Mouse (Mus musculus): ENCODE results near the gene Tcaim.
A peak's percentile ranks its signal among the peaks of the same experiment; 100 is the strongest.
"Not testable (repeated sequence)": the region's sequence is repeated elsewhere in the genome, so short reads cannot be mapped to it uniquely, and the experiment has no call there.

Gene Tcaim

DNA sequence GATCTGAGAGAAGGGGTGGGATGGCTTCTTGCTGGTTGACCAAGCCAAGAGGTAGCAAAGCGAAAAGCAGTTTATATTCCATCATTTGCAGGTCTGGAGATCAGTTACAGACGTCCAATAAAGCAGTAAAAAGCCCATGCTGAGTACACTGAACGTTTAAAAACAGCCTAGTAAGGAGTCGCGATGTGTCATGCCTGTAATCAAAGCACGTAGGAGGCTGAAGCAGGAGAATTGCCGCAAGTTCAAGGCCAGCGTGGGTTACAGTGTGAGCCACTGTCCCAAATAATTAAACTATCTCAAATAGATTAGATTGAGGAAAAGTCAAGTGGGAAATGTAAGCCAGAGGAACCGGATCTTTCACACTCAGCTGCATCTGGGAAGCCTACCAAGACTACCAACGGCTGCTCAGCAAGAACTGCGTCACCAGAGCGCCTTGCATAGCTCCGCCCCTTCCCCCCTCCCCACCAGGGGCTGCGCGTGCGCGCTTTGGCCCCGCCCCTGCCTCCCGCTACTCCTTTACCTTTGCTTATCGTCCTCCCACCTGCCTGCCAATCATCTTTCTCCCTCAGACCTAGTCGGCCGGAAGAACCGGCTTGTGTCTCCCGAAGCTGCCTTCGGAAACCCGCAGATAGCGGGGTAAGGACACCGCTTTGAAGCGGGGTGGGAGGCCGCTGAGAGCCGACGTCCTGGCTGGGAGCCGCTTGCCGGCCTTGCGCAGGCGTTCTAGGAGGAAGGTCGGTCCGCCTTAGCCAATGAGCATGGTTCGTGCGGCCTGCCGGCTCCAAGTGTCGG is at the start of gene Tcaim:
TSS of gene Tcaim (plus strand) at position 487 of the 792 bp plus-strand sequence.
- DNase-seq (ENCODE audit: extremely low spot score, low read depth, low spot score): peak; percentile 81

DNA sequence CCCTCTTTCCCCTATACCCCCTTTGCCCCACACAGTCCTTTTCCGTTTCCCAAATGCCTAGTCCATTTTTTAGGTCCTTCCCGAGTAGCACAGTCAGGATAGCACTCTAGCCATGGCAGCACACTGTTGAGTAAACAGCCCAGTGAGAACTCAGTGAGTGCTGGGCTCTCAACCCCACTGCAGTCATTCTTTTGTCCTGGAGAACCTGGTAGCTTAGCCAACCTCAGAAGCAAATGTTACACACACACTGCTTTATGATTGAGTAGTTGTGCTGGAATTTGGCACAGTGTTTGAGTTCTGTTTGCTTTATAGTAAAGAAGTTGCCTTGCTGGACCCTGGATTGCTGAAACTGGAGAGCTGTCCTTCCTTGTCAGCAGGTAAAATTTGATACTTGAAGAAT is 47.7 kb upstream of the Tcaim start:
- DNase-seq (ENCODE audit: extremely low spot score, low read depth, low spot score): no peak

DNA sequence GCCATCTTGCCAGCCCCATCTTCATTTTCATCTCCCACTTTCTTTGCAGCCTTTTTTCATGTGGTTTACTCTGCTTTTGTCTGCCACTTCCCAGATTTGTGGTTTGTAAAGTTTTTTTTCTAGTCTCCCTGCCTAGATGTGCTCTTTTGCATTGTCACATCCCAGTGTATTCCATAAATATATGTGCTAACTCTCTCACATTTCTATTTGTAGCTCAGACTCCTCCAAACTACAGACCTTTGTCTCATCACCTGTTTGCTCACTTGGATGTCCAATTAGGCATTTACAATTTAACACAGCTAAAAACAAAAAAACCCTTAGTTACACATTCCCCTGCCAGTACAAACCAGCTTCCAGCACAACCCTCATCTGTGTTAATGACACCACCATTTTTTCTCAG is 45.2 kb upstream of the Tcaim start:
- DNase-seq (ENCODE audit: extremely low spot score, low read depth, low spot score): no peak

DNA sequence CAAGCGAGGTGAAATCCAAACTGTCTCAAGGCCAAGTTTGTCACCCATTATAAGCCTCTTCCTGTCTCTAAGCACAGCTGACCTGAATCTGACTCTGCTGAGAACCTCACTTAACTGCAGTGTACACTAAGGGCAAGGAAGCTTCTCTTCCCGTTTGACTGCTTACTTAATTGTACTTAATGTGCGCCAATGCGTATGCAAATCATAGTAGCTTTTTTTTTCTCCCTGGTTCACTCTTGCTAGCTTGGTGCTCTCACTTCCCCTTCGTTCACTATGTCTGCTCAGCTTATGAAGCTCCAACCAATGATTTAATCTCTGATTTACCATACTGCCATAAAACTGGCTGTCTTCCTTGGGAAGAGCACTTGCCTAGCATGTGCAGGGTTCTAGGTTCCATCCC is 20.1 kb upstream of the Tcaim start:
- DNase-seq (ENCODE audit: extremely low spot score, low read depth, low spot score): no peak

DNA sequence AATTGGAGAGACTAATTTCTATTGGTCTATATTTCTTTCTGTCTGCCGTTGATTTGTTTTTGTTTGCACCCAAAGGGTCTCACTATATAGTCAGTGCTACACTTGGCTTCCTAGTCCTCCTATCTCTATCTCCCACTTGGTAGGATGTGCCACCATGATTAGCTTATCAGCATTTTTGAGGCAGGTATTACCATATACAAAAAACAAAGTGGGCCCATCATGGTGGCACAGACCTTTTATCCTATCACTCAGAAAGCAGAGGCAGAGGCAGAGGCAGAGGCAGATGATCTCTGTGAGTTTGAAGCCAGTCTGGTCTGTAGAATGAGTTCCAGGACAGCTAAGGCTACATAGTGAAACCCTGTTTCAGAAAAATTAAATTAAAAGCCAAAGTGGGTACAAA is 18.8 kb upstream of the Tcaim start:
- DNase-seq (ENCODE audit: extremely low spot score, low read depth, low spot score): no peak

DNA sequence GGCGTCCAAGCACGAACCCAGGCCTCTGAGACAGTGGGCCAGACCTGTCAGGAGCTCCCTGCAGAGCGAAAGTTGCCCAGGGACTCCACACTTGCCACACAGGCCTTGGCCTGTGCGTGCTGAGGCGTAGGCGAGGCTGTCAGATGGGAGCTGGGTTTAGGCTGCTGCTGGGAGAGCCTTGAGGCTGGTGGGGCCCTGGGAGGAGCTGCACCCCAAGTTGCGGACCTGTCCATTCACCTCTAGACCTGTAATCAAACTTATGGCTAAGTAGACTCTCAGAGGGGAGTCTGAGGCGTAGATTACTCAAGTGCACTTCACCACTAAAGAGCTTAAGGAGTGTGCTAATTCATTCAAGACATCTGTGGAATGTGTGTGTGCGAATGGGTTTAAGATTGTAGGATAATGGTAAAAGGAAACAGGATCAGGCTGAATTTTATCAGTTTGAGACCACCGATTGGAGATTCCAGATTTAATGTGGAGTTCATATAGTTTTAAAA is 554 bp downstream of the Tcaim start:
- DNase-seq (ENCODE audit: extremely low spot score, low read depth, low spot score): peak; percentile 1

DNA sequence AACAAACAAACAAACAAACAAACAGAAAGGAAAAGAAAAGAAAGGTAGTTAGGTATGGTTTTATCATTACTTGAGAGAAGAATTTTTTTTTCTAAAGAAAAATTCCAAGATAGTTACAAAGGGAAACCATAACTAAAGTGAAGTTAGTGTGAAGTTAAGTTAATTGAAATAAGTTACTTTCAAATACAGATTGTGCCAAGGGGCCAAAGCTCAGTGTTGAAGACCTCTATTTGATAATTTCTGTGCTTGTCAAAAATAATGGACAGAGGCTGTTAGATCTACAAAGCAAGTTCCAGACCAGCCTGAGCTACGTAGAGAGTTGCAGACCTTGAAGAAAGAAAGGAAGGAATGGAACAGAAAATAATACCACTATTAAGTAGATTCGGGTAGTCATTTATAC is 1.8 kb downstream of the Tcaim start:
- no peak for DNase-seq (ENCODE audit: extremely low spot score, low read depth, low spot score)

DNA sequence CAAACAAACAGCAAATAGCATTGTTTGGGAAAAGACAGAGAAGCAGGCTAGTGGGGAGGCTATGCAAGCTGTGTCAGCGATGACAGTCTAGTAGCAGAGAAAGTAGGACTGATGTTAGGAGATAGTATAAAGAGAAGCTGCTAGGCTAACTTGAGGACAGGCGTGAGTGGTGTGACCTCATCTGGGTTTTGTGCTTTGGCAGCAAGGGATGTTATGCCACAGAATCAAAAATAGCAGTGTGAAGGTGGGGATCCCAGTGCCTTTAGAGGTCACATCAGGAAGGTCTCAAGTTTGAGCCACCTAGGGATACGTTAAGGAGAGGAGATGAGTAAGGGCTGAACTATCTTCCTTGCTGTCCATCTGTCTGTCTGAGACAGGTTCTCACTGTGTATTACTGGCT is 4.9 kb downstream of the Tcaim start:
- DNase-seq (ENCODE audit: extremely low spot score, low read depth, low spot score): no peak

DNA sequence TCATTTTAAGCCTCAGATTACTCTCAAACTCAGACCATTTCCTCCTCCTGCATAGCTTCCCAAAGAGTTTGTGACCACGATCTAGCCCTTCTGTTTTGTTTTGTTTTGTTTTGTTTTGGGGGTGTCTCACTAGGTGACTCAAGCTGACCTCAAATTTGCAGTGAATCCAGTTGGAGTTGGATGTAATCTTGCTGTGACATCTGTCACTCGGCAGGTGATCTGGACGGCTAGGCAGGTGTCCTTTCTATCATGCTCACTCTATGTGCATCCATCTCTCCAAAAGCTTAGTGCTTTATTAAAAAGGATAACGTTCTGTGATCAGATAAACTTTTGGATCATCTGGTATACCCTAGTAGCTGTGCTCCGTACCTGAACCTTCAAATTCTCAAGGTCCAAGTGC is 7.0 kb downstream of the Tcaim start:
- DNase-seq (ENCODE audit: extremely low spot score, low read depth, low spot score): no peak

DNA sequence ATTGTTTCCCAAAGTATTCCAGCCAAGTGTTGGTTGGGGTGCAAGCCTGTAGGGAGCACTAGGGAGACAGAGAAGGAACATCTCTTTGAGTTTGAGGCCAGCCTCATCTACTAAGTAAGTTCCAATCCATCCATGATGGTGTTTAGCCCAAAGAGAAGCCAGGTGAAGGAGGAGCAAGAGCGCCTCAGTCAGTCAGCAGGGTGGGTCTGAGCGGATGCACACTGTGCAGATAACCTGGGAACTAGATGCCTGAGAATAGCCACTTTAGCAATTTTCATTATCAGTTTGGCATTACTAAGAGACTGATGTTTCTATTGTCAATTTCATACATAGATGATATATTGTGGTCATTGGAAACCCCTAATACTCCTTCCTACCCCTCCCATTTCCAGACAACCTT is 9.4 kb downstream of the Tcaim start:
- no peak for DNase-seq (ENCODE audit: extremely low spot score, low read depth, low spot score)

DNA sequence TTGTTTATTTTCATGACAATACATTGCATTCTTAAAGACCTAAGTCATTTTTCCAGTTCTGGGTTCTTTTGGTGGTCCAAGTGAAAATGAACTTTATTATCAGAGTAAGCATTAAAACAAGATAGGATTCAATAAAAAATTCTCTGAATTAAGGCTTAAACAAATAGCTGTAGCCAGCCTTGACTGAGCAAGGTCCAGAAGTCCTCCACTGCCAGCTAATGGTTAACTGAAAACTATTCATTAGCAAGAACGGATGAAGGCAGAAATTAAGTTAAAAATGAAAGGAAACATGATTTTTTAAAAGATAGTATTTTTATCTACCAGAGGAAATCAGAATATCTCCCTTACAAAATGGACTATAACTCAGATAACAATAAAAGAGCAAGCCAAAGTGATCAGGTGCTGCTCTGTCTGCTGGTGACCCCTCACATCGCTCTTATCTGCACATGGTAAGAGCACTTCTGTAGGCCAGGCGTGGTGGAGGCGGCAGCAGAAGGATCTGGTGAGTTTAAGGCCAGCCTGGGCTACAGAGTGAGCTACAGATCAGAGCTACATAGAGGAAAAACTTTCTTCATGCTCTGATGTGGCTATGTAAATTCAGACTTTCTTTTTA is 10.0 kb downstream of the Tcaim start:
- DNase-seq (ENCODE audit: extremely low spot score, low read depth, low spot score): no peak

DNA sequence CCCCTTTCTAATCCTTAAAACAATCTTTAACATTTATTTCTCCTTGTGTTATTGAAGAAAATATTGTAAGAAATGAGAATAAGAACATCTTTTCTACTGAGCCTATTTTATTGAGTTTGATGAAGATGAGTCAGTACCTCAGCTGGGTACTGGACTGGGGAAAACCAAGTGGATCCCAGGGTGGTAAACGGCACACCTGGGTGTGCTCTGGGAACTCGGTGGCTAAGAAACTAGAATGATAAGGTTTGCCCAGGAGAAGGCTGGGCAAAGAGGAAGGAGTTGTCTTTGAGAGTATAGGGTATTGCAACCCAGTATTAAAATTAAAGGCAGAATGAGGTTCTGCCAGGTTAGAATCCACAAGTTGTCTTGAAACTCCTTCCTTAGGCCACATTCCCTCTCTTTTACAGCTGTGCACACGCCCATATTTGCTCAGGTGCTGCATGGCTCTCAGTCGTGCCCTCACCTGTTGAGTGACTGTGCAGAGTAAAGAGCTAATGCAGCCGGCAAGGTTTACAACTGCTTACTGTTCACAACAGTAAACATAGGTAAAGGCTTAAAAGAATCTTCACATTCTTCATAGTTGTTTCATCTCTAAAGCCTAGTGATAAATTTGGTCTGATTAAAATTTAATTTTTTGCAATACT is 18.2 kb downstream of the Tcaim start:
- no peak for DNase-seq (ENCODE audit: extremely low spot score, low read depth, low spot score)

DNA sequence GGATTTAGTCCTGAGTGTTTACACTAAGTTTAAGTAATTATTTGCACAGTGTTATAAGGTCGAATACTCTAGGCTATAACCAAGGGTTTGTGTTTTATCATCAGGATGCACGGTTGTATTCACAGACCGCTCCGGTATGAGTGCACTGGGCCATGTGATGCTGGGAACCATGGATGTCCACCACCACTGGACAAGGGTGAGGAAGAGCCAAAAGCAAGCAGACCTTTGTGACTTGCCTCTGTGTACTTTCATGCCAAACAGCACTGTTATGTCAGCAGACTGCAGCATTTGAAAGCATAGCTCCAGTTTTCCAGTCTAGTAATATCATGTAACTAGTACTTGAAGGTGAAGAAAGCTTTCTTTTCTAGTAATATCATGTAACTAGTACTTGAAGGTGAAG is 21.4 kb downstream of the Tcaim start:
- DNase-seq (ENCODE audit: extremely low spot score, low read depth, low spot score): no peak

DNA sequence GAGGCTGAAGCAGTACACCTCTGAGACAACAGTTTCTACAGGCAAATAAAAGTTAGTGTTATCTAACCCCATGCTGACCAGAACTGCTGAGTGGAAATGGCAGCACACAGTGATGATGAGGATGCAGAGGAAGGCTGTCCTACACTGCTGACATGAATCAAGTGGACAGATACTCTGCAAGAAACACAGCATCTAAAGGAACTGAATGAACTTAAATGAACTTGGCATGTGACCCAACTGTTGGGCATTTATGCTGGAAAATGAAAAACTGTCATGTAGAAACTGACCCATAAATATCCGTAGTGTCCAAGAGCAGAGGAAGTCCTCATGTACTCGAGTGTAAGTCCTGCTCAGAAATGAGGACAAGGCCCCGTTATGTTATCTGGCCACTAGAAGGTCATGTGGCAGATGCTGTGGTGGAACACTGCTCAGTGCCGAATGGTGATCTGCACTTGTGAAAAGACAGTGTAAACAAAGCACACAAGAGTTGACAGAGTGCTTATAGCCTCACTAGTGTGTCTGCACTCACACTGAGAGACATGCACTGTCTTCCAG is 24.6 kb downstream of the Tcaim start:
- DNase-seq (ENCODE audit: extremely low spot score, low read depth, low spot score): no peak

DNA sequence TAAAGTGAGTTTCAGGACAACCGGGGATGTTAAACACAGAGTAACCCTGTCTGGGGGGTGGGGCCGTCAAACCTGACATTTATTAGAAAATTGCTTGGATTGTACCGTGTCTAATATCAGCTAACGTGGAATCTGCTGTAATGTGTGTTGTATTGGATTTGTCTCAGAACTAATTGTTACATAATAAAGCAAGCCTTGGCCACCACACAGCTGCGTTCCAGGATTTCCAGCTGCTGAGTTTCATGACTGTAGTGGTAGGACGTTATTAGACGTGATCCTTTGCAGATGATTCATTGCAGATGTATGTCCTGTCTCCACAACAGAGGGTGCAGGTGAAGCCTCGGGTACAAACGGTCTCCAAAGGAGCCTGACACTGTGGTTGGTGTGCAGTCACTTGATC is 30.8 kb downstream of the Tcaim start:
- no peak for DNase-seq (ENCODE audit: extremely low spot score, low read depth, low spot score)

DNA sequence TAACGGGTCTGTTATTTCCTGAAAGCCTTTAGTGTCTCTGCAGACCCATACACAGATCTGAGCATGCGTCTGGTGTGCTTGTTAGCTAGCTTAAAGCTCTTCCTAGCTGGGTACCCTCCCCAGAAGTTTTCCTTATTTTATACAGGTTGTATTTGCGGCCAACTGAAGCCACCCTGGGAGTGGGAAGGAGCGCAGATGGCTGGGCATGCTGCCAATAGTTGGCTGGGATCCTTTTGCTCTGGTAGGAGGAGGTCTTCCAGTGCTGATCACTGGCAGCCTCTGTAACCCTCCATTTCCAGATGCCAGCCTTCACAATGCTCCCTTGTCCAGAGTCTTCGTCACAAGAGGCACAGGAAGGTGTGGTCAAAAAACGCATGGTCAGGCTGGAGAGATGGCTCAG is 31.5 kb downstream of the Tcaim start:
- DNase-seq (ENCODE audit: extremely low spot score, low read depth, low spot score): no peak

DNA sequence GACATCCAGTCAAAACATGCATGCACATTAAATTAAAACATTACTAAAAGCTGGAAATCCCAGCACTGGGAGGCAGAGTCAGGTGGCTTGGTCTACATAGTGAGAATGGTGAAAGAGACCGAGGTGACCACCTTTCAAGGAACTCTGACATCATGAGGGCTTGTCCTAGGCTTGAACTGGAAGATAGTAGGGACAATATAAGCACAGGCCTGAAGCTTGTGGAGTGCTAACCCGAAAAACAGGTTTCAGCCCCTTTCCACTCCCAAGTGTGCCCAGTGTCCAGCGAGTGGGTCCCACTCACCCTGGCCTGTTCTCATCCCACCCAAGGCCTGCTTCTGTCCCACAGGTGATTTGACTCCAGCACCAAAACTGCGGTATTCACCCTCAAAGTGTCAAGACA is 31.9 kb downstream of the Tcaim start:
- DNase-seq (ENCODE audit: extremely low spot score, low read depth, low spot score): no peak

DNA sequence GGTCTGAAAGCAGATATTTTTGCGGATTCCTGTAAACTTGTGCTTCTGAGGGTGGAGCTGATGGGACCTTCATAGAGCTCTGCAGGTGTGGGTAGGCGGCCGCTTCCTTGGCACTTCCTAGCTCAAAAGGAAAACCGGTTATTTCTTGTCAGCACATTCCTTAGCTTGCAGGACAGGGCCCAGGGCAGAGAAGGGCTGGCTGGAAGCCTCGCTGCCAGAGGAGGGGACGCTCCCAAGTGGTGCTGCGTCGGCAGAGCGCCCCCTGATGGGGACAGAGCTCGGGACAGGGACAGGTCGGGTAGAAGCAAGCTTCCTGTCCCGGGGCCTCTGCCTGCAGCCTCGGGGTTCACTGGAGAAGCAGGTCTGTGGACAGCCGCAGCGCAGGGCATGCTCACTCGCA is 32.3 kb downstream of the Tcaim start:
- DNase-seq (ENCODE audit: extremely low spot score, low read depth, low spot score): peak; percentile 1

DNA sequence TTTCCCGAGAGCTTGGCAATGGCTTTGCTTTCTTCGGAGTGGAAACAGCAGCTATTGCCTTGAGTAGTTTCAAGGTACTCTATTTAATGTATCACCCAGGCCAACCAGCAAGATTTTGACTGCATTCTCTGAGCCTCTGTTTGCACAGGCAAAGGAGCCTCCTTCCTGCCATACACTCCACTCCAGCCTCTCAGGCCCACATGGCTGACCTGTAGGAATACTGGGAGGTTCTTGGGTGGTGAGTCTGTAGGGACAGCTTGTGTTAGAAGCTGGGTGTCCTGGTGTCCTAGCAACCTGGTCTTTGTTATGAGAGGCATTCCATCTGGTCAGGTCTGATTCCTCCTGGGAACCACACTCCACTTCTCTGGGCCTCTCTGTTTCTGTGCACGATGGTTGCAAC is 38.4 kb downstream of the Tcaim start, which contains the start of gene Gm35549:
TSS of gene Gm35549 (minus strand) at position 276 of the 400 bp plus-strand sequence.
- DNase-seq (ENCODE audit: extremely low spot score, low read depth, low spot score): no peak

DNA sequence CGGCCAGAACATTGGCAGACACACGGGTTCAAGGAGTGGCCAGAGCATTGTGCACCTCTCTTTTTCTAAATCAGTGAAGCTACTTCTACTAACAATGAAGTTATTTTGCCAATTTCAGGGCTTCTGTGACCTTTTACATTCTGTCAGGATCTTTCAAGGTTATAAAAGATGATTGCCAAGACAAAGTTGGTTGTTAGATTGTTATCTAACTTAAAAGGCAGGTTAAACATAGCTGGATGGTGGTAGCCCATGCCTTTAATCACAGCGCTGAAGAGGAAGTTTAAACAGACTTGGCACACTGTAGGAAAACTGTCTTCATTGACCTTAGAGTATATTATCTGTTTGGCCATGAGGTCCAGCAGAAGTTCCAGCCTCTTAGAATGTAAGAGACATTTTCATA is 40.3 kb downstream of the Tcaim start:
- no peak for DNase-seq (ENCODE audit: extremely low spot score, low read depth, low spot score)

DNA sequence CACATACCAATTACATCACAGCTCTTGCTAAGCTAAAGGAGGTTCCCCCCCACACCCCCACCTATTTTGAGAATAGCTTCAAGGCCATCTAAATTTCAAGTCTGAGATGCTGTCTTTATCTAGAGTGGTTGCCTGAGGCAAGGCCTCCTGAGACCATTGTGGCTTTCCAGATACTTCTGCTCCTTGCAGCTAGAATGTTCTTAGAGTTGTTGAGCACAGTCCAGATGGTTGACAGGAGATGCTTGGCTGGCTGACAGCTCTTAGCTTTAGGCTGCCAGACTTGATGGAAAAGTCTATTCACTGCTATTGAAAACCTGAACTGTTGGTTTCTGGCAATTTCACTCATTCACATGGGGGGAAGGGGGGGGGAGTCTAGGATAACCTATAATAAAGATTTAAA is 40.8 kb downstream of the Tcaim start:
- no peak for DNase-seq (ENCODE audit: extremely low spot score, low read depth, low spot score)

DNA sequence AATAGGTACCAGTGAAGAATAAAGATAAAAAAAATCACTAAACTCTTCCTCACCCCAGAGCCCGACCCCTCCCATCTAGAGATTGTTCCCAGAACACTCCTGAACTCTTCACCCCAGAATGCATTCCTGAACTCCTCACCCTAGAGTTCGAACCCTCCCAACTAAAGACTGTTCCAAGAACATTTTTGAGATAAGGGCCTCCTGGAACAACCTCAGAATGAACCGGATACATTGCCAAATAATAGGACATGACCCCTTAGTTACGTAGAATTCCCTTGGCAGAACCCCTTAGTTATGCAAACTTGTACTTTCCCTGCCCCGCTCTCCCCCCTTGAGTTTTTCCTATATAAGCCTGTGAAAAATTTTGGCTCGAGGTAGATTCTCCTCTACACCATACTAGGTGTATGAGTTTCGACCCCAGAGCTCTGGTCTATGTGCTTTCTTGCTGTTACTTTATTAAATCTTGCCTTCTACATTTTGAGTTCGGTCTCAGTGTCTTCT is 42.5 kb downstream of the Tcaim start:
- DNase-seq (ENCODE audit: extremely low spot score, low read depth, low spot score): not testable (repeated sequence)

Measured in hindlimb bud, embryonic 11.5 days (tissue).